Mouse (Mus musculus): ENCODE data around the gene Gm43302.
"Not testable (repeated sequence)": the region's sequence is repeated elsewhere in the genome, so short reads cannot be mapped to it uniquely, and the experiment has no call there.

Gm43302 gene

DNA sequence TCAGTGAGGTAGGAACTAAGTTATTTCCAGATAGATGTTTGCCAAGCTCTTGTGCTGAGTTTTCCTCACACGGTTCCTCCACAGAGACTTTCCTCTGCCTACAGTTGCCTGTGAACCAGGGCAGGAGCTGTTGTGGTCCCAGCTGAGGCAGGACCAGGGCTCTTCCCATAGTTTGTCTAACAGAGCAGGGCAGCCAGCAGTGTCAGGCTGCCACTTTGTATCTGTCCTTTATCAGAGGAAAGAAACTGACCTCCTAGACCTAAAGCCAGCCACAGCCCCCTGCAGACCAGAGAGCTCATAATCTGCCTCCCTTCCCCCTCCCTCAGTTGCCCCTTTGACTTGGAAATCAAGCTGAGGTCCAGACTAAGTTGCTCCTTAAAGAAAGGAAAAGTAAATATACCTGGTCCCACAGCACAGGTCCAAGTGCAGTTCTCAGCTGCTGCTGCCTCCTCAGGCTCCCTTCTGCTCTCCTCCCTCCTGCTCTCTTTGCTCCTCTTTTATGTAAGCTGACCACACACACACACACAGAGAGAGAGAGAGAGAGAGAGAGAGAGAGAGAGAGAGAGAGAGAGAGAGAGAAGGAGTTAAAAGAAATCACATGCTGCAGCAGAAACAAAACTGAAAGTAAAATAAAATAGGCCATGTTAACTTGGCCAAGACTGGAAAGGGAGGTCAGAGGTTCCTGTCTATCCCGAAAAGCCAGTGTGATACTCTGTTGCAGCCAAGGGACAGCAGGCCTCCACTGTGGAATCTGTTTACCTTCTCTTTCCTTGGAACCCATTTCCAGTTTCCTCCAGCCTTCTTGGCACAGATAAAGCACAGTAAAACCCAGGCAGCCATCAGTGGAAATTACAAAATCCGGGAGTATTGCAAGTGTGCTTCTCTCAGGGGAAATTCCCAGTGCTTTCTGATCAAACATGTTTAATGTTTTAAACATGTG lies at the start of gene Gm43302, which contains the start of gene Gbp6:
Gene Gm43302, minus strand, starts transcription at position 470 of the 940 bp plus-strand sequence.
Gene Gbp6, minus strand, starts transcription at position 473 of the 940 bp plus-strand sequence.
- not testable (repeated sequence) for DNase-seq (ENCODE audit: low spot score)

DNA sequence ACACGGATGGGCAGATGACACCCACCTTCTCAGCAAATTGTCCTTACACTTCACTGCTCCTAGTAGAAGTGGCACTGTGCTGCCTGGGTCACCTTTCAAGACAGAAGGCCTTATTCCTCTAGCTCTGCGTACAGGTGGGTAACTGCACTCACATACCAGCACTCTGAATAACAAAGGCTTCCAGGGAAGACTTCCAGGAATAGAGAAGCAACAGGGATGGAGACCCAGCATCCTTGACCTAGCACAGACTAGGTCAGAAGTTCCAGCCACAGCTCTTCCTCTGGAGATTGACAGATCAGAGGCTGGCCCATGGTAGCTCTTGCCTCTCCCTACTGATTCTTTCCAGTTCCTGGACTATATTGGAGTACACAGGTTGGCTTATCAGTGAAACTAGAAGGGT lies 47.8 kb upstream of the Gm43302 start:
- DNase-seq (ENCODE audit: low spot score): no peak

GRCm38 (mm10) chr5:105322543-105322942 lies 29.0 kb upstream of the Gm43302 start:
- DNase-seq (ENCODE audit: low spot score): no peak

DNA sequence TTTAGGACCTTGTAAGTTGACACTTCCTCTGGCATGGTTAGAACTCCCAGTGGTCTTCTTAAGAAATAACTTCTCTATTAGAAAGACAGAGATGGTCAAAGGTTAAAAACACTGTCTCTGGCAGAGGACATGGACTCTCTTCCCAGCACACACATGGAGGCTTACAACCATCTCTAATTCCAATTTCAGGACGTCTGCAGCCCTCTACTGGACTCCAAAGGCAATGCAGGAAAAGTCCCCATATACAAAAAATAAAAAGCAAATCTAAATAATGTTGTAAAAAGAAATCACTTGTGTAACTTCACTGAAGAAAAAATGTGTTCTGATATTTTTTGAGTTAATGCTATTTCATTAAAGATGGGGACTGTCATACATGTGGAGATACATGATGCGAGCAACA lies 17.4 kb upstream of the Gm43302 start:
- no peak for DNase-seq (ENCODE audit: low spot score)

DNA sequence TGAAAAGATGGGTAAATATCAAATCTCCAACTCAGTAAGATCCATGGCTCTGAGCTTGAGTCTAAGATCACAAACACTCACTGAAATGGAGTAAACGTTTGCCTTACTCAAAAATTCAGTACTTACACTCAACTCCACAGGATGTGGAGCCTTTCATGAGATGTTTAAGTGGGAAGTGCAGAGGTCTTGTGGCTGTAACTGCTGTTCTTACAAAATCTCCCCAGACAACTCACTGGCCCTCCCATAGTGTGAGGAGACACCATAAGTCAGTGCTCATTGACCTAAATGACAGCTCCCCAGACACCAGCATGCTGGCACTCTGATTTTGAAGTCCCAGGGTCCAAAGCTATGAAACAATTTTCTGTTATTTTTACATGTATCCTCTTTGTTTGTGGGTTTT lies 15.7 kb upstream of the Gm43302 start:
- DNase-seq (ENCODE audit: low spot score): not testable (repeated sequence)

DNA sequence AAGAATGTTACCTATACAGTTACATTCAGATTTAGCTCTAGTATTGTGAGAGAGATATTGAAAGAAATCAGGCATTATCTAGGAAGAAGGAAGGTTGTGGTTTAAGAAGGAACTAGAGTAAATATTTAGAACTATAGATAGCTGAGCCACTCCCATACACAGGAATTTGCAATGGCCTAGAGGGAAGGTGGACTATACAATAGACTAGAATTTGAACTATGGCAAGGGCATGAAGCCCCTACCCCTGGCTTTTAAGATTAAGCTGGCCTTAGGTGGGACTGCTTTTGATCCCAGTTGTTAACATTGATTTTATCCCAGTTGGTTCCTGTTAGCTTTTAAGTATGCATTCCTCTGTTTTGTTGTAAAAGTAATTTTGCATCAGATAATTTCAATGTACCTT lies 13.5 kb upstream of the Gm43302 start:
- not testable (repeated sequence) for DNase-seq (ENCODE audit: low spot score)

GRCm38 (mm10) chr5:105306159-105306581 lies 12.7 kb upstream of the Gm43302 start:
- no peak for DNase-seq (ENCODE audit: low spot score)

GRCm38 (mm10) chr5:105305671-105306070 lies 12.2 kb upstream of the Gm43302 start:
- DNase-seq (ENCODE audit: low spot score): not testable (repeated sequence)

DNA sequence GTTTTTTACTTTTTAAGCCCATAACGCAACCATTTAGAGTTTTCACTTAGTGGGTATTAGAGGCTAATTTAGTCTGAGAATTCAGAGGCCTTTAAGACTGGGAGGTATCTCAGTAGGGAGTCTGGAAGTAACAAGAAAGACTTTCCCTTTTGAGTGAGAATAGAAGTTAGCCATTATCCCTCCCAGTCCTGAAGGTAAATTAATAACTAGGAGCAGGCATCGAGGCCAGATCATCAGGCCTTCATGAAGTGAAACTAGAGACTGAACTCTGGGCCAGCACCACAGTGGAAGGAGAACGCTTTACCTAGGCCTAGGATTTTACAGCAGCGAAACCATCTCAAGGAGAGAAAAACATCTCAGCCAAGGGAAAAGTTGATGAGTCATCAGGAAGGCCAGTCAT lies 8.5 kb upstream of the Gm43302 start:
- no peak for DNase-seq (ENCODE audit: low spot score)

DNA sequence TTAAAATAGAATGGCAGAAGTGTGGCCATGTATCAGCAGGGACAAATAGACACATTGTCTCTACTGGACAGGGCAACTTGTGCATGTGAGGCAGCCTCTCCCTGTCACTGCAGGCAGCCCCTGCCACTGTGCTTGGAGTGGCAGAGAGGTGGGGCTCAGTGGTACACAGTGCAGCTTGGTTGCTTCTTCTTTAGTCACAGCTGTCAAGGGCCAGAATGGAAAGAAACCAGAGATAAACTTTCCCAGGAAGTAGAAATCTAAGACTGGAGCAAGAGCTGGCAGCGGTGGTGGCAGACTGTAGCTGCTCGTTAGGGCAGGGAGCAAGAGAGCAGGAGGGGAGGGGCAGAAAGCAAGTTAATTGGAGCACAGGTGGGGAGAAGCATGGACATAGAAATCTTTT lies 8.0 kb upstream of the Gm43302 start:
- no peak for DNase-seq (ENCODE audit: low spot score)

DNA sequence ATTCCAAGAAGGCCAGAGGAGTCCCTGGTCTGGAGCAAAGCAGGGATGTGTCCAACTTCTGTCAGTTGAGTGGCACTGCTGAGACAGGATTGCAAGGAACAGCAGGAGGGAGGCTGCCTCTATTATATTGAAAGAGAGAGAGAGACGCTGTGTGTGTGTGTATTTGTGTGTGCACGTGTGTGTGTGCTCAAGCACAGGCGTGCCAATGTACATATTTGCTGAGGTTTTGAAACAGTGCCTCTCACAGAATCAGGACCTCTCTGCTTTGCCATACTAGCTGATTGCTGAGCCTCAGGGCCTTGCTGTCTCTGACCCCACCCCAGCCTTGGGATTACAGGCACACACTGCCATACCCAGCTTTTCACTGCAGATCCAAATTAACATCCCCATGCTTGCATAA lies 2.3 kb upstream of the Gm43302 start:
- no peak for DNase-seq (ENCODE audit: low spot score)

- no peak for DNase-seq (ENCODE audit: low spot score)
These were observed 1.0 kb downstream of the Gm43302 start for GRCm38 (mm10) chr5:105292492-105292891.

DNA sequence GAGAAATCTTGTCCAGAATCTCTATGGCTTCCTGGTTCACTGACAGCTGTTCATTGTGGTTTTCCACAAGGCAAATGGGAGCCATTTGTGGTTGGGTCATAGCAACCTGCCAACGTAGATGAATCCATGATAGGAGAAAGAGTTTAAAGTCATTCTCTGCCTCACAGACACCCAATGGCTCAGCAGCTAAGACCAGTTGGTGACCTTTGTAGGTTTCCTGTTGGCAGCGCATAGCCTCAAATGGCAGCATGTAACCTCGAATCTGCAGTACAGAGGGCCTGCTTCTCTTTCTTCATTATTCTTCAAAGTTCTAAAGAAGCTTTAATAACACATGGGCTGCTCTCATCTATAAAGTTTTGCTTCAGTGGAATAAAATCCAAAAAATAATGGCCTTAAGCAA lies 2.6 kb downstream of the Gm43302 start:
- not testable (repeated sequence) for DNase-seq (ENCODE audit: low spot score)

GRCm38 (mm10) chr5:105260673-105261072 lies 32.8 kb downstream of the Gm43302 start:
- DNase-seq (ENCODE audit: low spot score): not testable (repeated sequence)

DNA sequence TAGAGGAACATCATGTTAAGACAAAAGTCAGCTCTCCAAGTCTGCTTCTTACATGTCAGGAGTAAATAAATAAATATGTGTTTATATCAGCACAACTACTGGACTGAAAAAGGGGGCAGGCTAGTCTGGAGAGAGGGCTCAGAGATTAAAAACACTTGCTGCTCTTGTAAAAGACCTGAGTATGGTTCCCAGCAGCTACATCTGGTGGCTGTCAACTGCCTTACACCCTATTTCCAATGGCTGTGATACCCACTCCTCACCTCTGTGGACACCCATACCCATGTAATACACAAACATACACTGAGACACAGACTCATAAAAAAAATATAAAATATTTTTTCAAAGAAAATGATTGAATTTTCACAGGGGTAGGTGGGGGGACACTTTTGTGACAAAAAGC lies 41.0 kb downstream of the Gm43302 start:
- DNase-seq (ENCODE audit: low spot score): no peak

DNA sequence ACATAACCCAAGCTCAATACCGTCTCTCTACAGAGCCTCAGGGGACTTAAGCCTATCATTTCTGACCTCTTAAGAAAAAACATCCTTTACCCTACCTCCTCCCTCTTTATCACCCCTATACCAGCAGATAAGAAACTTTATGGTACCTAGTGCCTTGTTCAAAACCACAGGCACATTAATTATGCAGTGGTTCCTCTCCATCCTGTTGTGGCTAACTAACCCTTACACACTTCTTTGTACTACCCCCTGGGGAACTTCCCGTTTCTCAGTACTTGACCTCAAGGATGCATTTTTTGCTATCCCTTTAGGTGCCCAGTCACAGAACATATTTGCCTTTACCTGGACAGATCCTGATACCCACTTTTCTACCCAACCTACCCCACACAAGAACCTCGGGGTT lies 48.8 kb downstream of the Gm43302 start:
- DNase-seq (ENCODE audit: low spot score): not testable (repeated sequence)

GRCm38 (mm10) chr5:105240982-105241381 lies 52.5 kb downstream of the Gm43302 start:
- not testable (repeated sequence) for DNase-seq (ENCODE audit: low spot score)

DNA sequence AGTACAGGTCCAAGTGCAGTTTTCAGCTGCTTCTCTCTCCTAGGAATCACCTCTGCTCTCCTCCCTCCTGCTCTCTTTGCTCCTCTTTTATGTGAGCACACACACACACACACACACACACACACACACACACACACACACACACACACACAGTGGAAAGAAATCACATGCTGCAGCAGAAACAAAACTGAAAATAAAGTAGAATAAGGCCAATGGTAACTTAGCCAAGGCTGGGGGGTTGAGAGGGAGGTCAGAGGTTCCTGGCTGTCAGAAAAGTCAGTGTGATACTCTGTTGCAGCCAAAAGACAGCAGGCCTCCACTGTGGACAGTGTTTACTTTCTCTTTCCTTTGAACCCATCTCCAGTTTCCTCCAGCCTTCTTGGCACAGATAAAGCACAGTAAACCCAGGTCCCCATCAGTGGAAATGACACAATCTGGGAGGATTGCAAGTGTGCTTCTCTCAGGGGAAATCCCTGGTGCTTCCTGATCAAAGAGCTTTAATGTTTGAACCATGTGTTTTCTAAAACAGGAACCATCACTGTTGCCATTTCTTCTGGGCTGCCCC lies 53.9 kb downstream of the Gm43302 start, which contains the start of gene Gbp10:
Gene Gbp10, minus strand, starts transcription at position 51 of the 565 bp plus-strand sequence.
- not testable (repeated sequence) for DNase-seq (ENCODE audit: low spot score)

DNA sequence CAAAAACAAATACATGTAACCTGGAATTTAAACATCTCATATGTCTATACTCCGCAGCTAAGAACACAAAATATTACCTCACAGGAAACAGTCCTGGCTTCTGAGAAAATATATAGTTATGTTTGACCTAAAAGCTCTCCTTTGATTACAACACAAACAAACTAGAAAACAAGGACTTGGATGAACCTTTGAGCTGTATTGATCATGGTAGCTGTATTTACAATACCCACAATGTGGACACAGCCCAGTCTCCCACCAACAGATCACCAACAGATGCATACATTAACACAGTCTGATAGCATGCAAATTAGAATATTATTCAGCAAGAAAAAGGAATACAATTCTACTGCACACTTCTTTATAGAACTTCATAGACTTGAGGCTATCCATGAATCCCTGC lies 55.1 kb downstream of the Gm43302 start:
- not testable (repeated sequence) for DNase-seq (ENCODE audit: low spot score)

GRCm38 (mm10) chr5:105236040-105236439 lies 57.5 kb downstream of the Gm43302 start:
- DNase-seq (ENCODE audit: low spot score): not testable (repeated sequence)

DNA sequence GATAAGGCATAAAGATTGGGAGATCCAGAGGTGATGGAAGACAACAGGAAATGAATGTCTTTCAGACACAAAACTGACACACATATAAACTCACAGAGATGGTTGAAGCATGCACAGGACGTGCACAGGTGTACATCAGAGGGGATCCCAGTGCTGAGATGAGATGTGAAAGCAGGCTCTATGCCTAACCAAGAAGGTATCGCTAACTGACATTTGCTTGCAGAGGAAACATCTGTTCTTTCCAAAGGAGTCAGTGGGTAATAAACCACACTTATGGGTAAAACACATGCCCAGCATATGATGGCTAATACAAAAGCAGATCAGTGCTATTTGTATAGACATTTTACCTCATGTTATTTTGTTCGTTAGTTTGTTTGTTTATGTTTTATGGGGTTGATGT lies 84.5 kb downstream of the Gm43302 start:
- not testable (repeated sequence) for DNase-seq (ENCODE audit: low spot score)

- not testable (repeated sequence) for DNase-seq (ENCODE audit: low spot score)
These were observed 92.6 kb downstream of the Gm43302 start for GRCm38 (mm10) chr5:105200791-105201355.

GRCm38 (mm10) chr5:105199149-105199548 lies 94.3 kb downstream of the Gm43302 start:
- not testable (repeated sequence) for DNase-seq (ENCODE audit: low spot score)

All from urinary bladder, postnatal 25 days (tissue).